Mouse (Mus musculus) layer of hippocampus, postnatal 10 days (tissue): Measurements from ENCODE around the gene Coq10a. TPM values are rescaled to one million over a fixed set of nuclear protein-coding genes. Genes with fewer than 3 reads are reported as not detected.

ENCODE experiments used
- microRNA-seq, 2 experiments: library from miRNA; unstranded; fragments of <30 nt; microRNA quantifications; one replicate each; pipeline ENCODE4 v1.2.0; 2021
- total RNA-seq, 2 experiments: library from RNA; stranded (reverse); gene quantifications; 2 replicates each; pipeline ENCODE4 v1.2.3; 2021

Gene Coq10a
- total RNA-seq, 2 experiments from 2014 or later, result 55.6 to 58.8 TPM

Small RNA genes within 50 kb of the gene (microRNA-seq; reads per million reads assigned to microRNA genes)
- gene Gm25361 (0 reads per million in 2 experiments), gene Gm26308 (0 to 0.45 reads per million in 2 experiments), gene Mir6914 (0.22 to 0.59 reads per million in 2 experiments), gene Mir6915 (4.0 to 7.8 reads per million in 2 experiments)

Other genes with a start within 250 kb of the Coq10a start
- gene Rbms2, start 188.7 kb downstream of the Coq10a start, total RNA-seq, result 10 to 100 TPM; 11.3 to 16.1 TPM
- 10 to 100 TPM; 12.2 to 17.1 TPM for gene Gls2, start 174.5 kb downstream of the Coq10a start, total RNA-seq
- 10 to 100 TPM; 11.5 to 12.8 TPM for gene Spryd4, start 157.2 kb downstream of the Coq10a start, total RNA-seq
- not detected for gene Mip, start 143.2 kb downstream of the Coq10a start, total RNA-seq
- 10 to 100 TPM in 1 of 2 experiments, 1 to 10 TPM in 1; 7.8 to 10.1 TPM for gene Timeless, start 136.9 kb downstream of the Coq10a start, total RNA-seq
- not detected for gene Apon, start 114.9 kb downstream of the Coq10a start, total RNA-seq
- gene Apof, start 100.3 kb downstream of the Coq10a start, total RNA-seq, result not detected
- gene Stat2, start 98.4 kb downstream of the Coq10a start, total RNA-seq, result 10 to 100 TPM; 25.6 to 29.3 TPM
- gene Il23a, start 70.2 kb downstream of the Coq10a start, total RNA-seq, result under 1 TPM in 1 of 2 experiments, not detected in 1; 0.85 TPM
- 10 to 100 TPM; 15.5 to 15.8 TPM for gene Pan2, start 65.7 kb downstream of the Coq10a start, total RNA-seq
- gene Cnpy2, start 46.5 kb downstream of the Coq10a start, total RNA-seq, result 10 to 100 TPM; 75.5 to 78.5 TPM
- 100 to 1,000 TPM; 277 to 286 TPM for gene Cs, start 31.3 kb downstream of the Coq10a start, total RNA-seq
- 10 to 100 TPM; 79.0 to 80.3 TPM for gene Ankrd52, start 8.1 kb upstream of the Coq10a start, total RNA-seq
- gene Slc39a5, start 32.2 kb upstream of the Coq10a start, total RNA-seq, result under 1 TPM; 0.22 to 0.53 TPM
- gene Nabp2, start 42.5 kb upstream of the Coq10a start, total RNA-seq, result 10 to 100 TPM; 94.1 to 94.2 TPM
- 10 to 100 TPM; 76.0 to 78.2 TPM for gene Rnf41, start 42.7 kb upstream of the Coq10a start, total RNA-seq
- 100 to 1,000 TPM; 205 to 222 TPM for gene Smarcc2, start 90.3 kb upstream of the Coq10a start, total RNA-seq
- 100 to 1,000 TPM; 608 to 632 TPM for gene Myl6, start 125.1 kb upstream of the Coq10a start, total RNA-seq
- 10 to 100 TPM; 25.5 to 29.3 TPM for gene Myl6b, start 129.7 kb upstream of the Coq10a start, total RNA-seq
- gene Esyt1, start 156.9 kb upstream of the Coq10a start, total RNA-seq, result 10 to 100 TPM; 10.1 to 11.9 TPM
- 10 to 100 TPM; 12.2 to 14.0 TPM for gene Zc3h10, start 178.8 kb upstream of the Coq10a start, total RNA-seq
- gene Rpl41, start 180.3 kb upstream of the Coq10a start, total RNA-seq, result 1,000 to 10,000 TPM; 2,468 to 2,532 TPM
- gene Pa2g4, start 197.0 kb upstream of the Coq10a start, total RNA-seq, result 10 to 100 TPM; 83.2 to 87.6 TPM
- gene Erbb3, start 220.7 kb upstream of the Coq10a start, total RNA-seq, result under 1 TPM; 0.71 to 0.76 TPM